Mouse (Mus musculus) ES-E14 (cell line): Measurements from ENCODE around the gene Rybp.

Source experiments
- CHD2 ChIP-seq: IDR thresholded peaks from 2 replicates; pipeline ENCODE4 v1.6.1; 2014; ENCODE audit warnings: mild to moderate bottlenecking, low read depth, low read length, inconsistent platforms
- HCFC1 ChIP-seq: IDR thresholded peaks from 2 replicates; pipeline ENCODE4 v1.6.1; 2012; ENCODE audit warnings: low read length, inconsistent platforms, borderline replicate concordance; ENCODE audit not compliant: insufficient read depth
- MAFK ChIP-seq: IDR thresholded peaks from 2 replicates; pipeline ENCODE4 v1.6.1; 2014; ENCODE audit warnings: mild to moderate bottlenecking, low read depth, low read length, inconsistent platforms; ENCODE audit not compliant: insufficient read depth
- ZNF384 ChIP-seq: IDR thresholded peaks from 2 replicates; pipeline ENCODE4 v1.6.1; 2012; ENCODE audit warnings: low read depth, low read length, inconsistent platforms

DNA sequence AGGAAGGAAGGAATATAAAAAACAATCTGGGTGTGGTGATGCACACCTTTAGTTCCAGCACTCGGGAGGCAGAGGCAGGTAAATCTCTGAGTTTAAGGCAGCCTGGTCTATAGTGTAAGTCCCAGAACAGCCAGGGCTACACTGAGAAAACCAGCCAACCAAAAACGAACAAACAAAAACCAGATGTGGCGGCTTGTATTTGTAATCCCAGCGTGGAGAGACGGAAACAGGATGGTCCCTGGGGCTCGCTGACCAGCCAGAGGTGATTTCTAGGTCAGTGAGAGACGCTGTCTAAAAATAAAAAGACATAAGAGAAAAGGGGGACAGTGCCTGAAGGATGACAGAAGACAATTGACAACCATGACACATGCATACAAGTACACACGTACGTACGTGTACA, 17.5 kb upstream of the Rybp start:
- TF ChIP-seq ZNF384 (no peak), HCFC1 (no peak), MAFK (no peak), CHD2 (no peak)
